Mouse (Mus musculus): ENCODE measurements around the gene Pmvk. TPM values are rescaled to one million over a fixed set of nuclear protein-coding genes. Genes with fewer than 3 reads are reported as not detected.
"Not testable (repeated sequence)": the region's sequence is repeated elsewhere in the genome, so short reads cannot be mapped to it uniquely, and the experiment has no call there.

Pmvk gene
- polyA plus RNA-seq, 1 experiment = 71.0 TPM

GRCm38 (mm10) chr3:89421002-89421774 lies 33.2 kb upstream of the Pmvk start:
- no peaks in the 10 kb centered on the region for H3K27me3 ChIP-seq (ENCODE audit: control insufficient read depth, insufficient read depth, low read length)
- DNase-seq = peak; percentile 57 to 69
- 0 out of 2 replicates have a peak, but pooled peaks cover 7% of the 10 kb centered on the region for H3K4me1 ChIP-seq (ENCODE audit: control insufficient read depth, insufficient read depth, low read length)
- WGBS = 12% methylated on average over 11 of the region's 11 CpGs
- peak overlapping the region; percentile 28 for H3K4me3 ChIP-seq (replicated peaks; ENCODE audit: insufficient read depth, low read depth, low read length)
- no peak overlapping the region for H3K27ac ChIP-seq (ENCODE audit: insufficient read depth, low read length)
- TF ChIP-seq CTCF (IDR thresholded peaks at IDR 0.05; ENCODE audit: borderline replicate concordance, insufficient read depth, low read depth, low read length) (no peak), POLR2A (IDR thresholded peaks at IDR 0.05; ENCODE audit: borderline replicate concordance, insufficient read depth, low read length) (peak; percentile 34; the same call in 1 of the 2 replicates)

GRCm38 (mm10) chr3:89421810-89422473 lies 32.4 kb upstream of the Pmvk start:
- DNase-seq = no peak
- H3K27me3 ChIP-seq (ENCODE audit: control insufficient read depth, insufficient read depth, low read length) = no peaks in the 10 kb centered on the region
- H3K4me1 ChIP-seq (ENCODE audit: control insufficient read depth, insufficient read depth, low read length) = 0 out of 2 replicates have a peak, but pooled peaks cover 7% of the 10 kb centered on the region
- TF ChIP-seq CTCF (IDR thresholded peaks at IDR 0.05; ENCODE audit: borderline replicate concordance, insufficient read depth, low read depth, low read length) = no peak
- TF ChIP-seq POLR2A (IDR thresholded peaks at IDR 0.05; ENCODE audit: borderline replicate concordance, insufficient read depth, low read length) = no peak
- whole genome bisulfite sequencing = 17% methylated on average over 22 of the region's 22 CpGs
- peak overlapping the region; percentile 37 for H3K4me3 ChIP-seq (replicated peaks; ENCODE audit: insufficient read depth, low read depth, low read length)
- no peak overlapping the region for H3K27ac ChIP-seq (ENCODE audit: insufficient read depth, low read length)

GRCm38 (mm10) chr3:89422556-89423205 lies 31.7 kb upstream of the Pmvk start:
- no peak for DNase-seq
- Histone ChIP-seq H3K4me1 (ENCODE audit: control insufficient read depth, insufficient read depth, low read length) (0 out of 2 replicates have a peak, but pooled peaks cover 7% of the 10 kb centered on the region), H3K4me3 (replicated peaks; ENCODE audit: insufficient read depth, low read depth, low read length) (no peak overlapping the region), H3K27ac (ENCODE audit: insufficient read depth, low read length) (no peak overlapping the region), H3K27me3 (ENCODE audit: control insufficient read depth, insufficient read depth, low read length) (no peaks in the 10 kb centered on the region)
- 82% methylated on average over 6 of the region's 6 CpGs for WGBS
- TF ChIP-seq POLR2A (IDR thresholded peaks at IDR 0.05; ENCODE audit: borderline replicate concordance, insufficient read depth, low read length) (no peak), CTCF (IDR thresholded peaks at IDR 0.05; ENCODE audit: borderline replicate concordance, insufficient read depth, low read depth, low read length) (no peak)

- 93% methylated on average over 5 of the region's 5 CpGs for WGBS
- no peak overlapping the region for H3K27ac ChIP-seq (ENCODE audit: insufficient read depth, low read length)
- H3K4me1 ChIP-seq (ENCODE audit: control insufficient read depth, insufficient read depth, low read length) = 0 out of 2 replicates have a peak, but pooled peaks cover 7% of the 10 kb centered on the region
- no peak overlapping the region for H3K4me3 ChIP-seq (replicated peaks; ENCODE audit: insufficient read depth, low read depth, low read length)
- no peak for DNase-seq
- H3K27me3 ChIP-seq (ENCODE audit: control insufficient read depth, insufficient read depth, low read length) = no peaks in the 10 kb centered on the region
- TF ChIP-seq POLR2A (IDR thresholded peaks at IDR 0.05; ENCODE audit: borderline replicate concordance, insufficient read depth, low read length) (no peak), CTCF (IDR thresholded peaks at IDR 0.05; ENCODE audit: borderline replicate concordance, insufficient read depth, low read depth, low read length) (no peak)
Observed at GRCm38 (mm10) chr3:89424416-89425140, 29.8 kb upstream of the Pmvk start.

GRCm38 (mm10) chr3:89425141-89425525 lies 29.2 kb upstream of the Pmvk start:
- DNase-seq = no peak
- 78% methylated on average over 5 of the region's 5 CpGs for WGBS
- H3K4me3 ChIP-seq (replicated peaks; ENCODE audit: insufficient read depth, low read depth, low read length) = no peak overlapping the region
- 0 out of 2 replicates have a peak, but pooled peaks cover 7% of the 10 kb centered on the region for H3K4me1 ChIP-seq (ENCODE audit: control insufficient read depth, insufficient read depth, low read length)
- no peak overlapping the region for H3K27ac ChIP-seq (ENCODE audit: insufficient read depth, low read length)
- TF ChIP-seq CTCF (IDR thresholded peaks at IDR 0.05; ENCODE audit: borderline replicate concordance, insufficient read depth, low read depth, low read length) (no peak), POLR2A (IDR thresholded peaks at IDR 0.05; ENCODE audit: borderline replicate concordance, insufficient read depth, low read length) (no peak)
- H3K27me3 ChIP-seq (ENCODE audit: control insufficient read depth, insufficient read depth, low read length) = no peaks in the 10 kb centered on the region

- no peak overlapping the region for H3K27ac ChIP-seq (ENCODE audit: insufficient read depth, low read length)
- H3K27me3 ChIP-seq (ENCODE audit: control insufficient read depth, insufficient read depth, low read length) = no peaks in the 10 kb centered on the region
- 92% methylated on average over 4 of the region's 4 CpGs for WGBS
- no peak for DNase-seq
- no peak for TF ChIP-seq POLR2A (IDR thresholded peaks at IDR 0.05; ENCODE audit: borderline replicate concordance, insufficient read depth, low read length)
- TF ChIP-seq CTCF (IDR thresholded peaks at IDR 0.05; ENCODE audit: borderline replicate concordance, insufficient read depth, low read depth, low read length) = no peak
- H3K4me3 ChIP-seq (replicated peaks; ENCODE audit: insufficient read depth, low read depth, low read length) = no peak overlapping the region
- 0 out of 2 replicates have a peak, but pooled peaks cover 7% of the 10 kb centered on the region for H3K4me1 ChIP-seq (ENCODE audit: control insufficient read depth, insufficient read depth, low read length)
Observed at GRCm38 (mm10) chr3:89425876-89426275, 28.5 kb upstream of the Pmvk start.

GRCm38 (mm10) chr3:89429021-89429420 lies 25.3 kb upstream of the Pmvk start:
- H3K4me1 ChIP-seq (ENCODE audit: control insufficient read depth, insufficient read depth, low read length); H3K27ac ChIP-seq (ENCODE audit: insufficient read depth, low read length); H3K4me3 ChIP-seq (replicated peaks; ENCODE audit: insufficient read depth, low read depth, low read length); H3K27me3 ChIP-seq (ENCODE audit: control insufficient read depth, insufficient read depth, low read length); DNase-seq: not testable (repeated sequence)
- 90% methylated on average over 7 of the region's 7 CpGs for WGBS
